Mouse (Mus musculus) layer of hippocampus, postnatal 10 days (tissue): Measurements from ENCODE around the gene Nthl1. TPM values are rescaled to one million over a fixed set of nuclear protein-coding genes. Genes with fewer than 3 reads are reported as not detected.

Experiments
- microRNA-seq, 2 experiments: library from miRNA; unstranded; fragments of <30 nt; microRNA quantifications; one replicate each; pipeline ENCODE4 v1.2.0; 2021
- total RNA-seq, 2 experiments: library from RNA; stranded (reverse); gene quantifications; 2 replicates each; pipeline ENCODE4 v1.2.3; 2021

Nthl1 gene
- total RNA-seq, 2 experiments from 2014 or later, result 4.9 to 7.8 TPM

Small RNAs within 50 kb of the gene (microRNA-seq; reads per million reads assigned to microRNA genes)
- 2.2 to 3.1 reads per million in 2 experiments for gene Gm24589

Other genes starting within 250 kb of the Nthl1 start
- 100 to 1,000 TPM; 166 TPM for gene Rnps1, start 218.1 kb upstream of the Nthl1 start, total RNA-seq
- gene Eci1, start 206.0 kb upstream of the Nthl1 start, total RNA-seq, result 10 to 100 TPM; 19.2 to 21.1 TPM
- 1 to 10 TPM; 6.9 to 7.5 TPM for gene Dnase1l2, start 189.6 kb upstream of the Nthl1 start, total RNA-seq
- 10 to 100 TPM; 30.0 to 33.3 TPM for gene E4f1, start 162.4 kb upstream of the Nthl1 start, total RNA-seq
- gene Pgp, start 162.3 kb upstream of the Nthl1 start, total RNA-seq, result 10 to 100 TPM; 64.7 to 67.9 TPM
- 1 to 10 TPM in 1 of 2 experiments, under 1 TPM in 1; 0.87 to 1.8 TPM for gene Bricd5, start 158.8 kb upstream of the Nthl1 start, total RNA-seq
- 10 to 100 TPM; 29.1 to 30.8 TPM for gene Mlst8, start 153.6 kb upstream of the Nthl1 start, total RNA-seq
- 100 to 1,000 TPM; 170 to 175 TPM for gene Caskin1, start 144.1 kb upstream of the Nthl1 start, total RNA-seq
- 100 to 1,000 TPM; 110 to 112 TPM for gene Traf7, start 104.7 kb upstream of the Nthl1 start, total RNA-seq
- 10 to 100 TPM; 48.9 to 49.0 TPM for gene Rab26, start 98.5 kb upstream of the Nthl1 start, total RNA-seq
- 10 to 100 TPM; 61.6 to 91.2 TPM for gene Pkd1, start 82.8 kb upstream of the Nthl1 start, total RNA-seq
- 100 to 1,000 TPM; 171 to 176 TPM for gene Tsc2, start 50 bp upstream of the Nthl1 start, total RNA-seq
- gene Slc9a3r2, start 17.6 kb downstream of the Nthl1 start, total RNA-seq, result 10 to 100 TPM; 48.5 to 49.4 TPM
- gene Npw, start 25.8 kb downstream of the Nthl1 start, total RNA-seq, result 1 to 10 TPM; 1.3 to 1.6 TPM
- gene Zfp598, start 37.0 kb downstream of the Nthl1 start, total RNA-seq, result 10 to 100 TPM; 40.1 to 43.6 TPM
- gene Syngr3, start 57.3 kb downstream of the Nthl1 start, total RNA-seq, result 100 to 1,000 TPM; 211 to 212 TPM
- gene Gfer, start 63.5 kb downstream of the Nthl1 start, total RNA-seq, result 10 to 100 TPM; 19.3 to 22.4 TPM
- gene Noxo1, start 63.6 kb downstream of the Nthl1 start, total RNA-seq, result 1 to 10 TPM; 4.8 to 5.0 TPM
- 10 to 100 TPM; 28.5 to 34.3 TPM for gene Tbl3, start 75.0 kb downstream of the Nthl1 start, total RNA-seq
- not detected for gene Rnf151, start 85.4 kb downstream of the Nthl1 start, total RNA-seq
- 100 to 1,000 TPM; 563 to 651 TPM for gene Rps2, start 85.4 kb downstream of the Nthl1 start, total RNA-seq
- gene Ndufb10, start 91.8 kb downstream of the Nthl1 start, total RNA-seq, result 100 to 1,000 TPM; 180 to 197 TPM
- gene Rpl3l, start 95.1 kb downstream of the Nthl1 start, total RNA-seq, result under 1 TPM; 0.53 to 0.62 TPM
- gene Msrb1, start 104.0 kb downstream of the Nthl1 start, total RNA-seq, result 10 to 100 TPM; 46.7 to 47.5 TPM
- gene Hs3st6, start 120.3 kb downstream of the Nthl1 start, total RNA-seq, result under 1 TPM in 1 of 2 experiments, not detected in 1; 0.40 TPM
- not detected for gene Meiob, start 171.6 kb downstream of the Nthl1 start, total RNA-seq
- gene Hagh, start 207.5 kb downstream of the Nthl1 start, total RNA-seq, result 10 to 100 TPM; 81.5 to 87.7 TPM
- gene Fahd1, start 217.7 kb downstream of the Nthl1 start, total RNA-seq, result 10 to 100 TPM; 15.6 to 16.2 TPM
- gene Igfals, start 233.3 kb downstream of the Nthl1 start, total RNA-seq, result not detected